Mouse (Mus musculus): ENCODE results near the gene Rhbdf2. TPM values are rescaled to one million over a fixed set of nuclear protein-coding genes. Genes with fewer than 3 reads are reported as not detected.

The Rhbdf2 gene
- polyA plus RNA-seq, 1 experiment from 2014 or later = 9.8 TPM

GRCm38 (mm10) chr11:116648213-116648921, 21.5 kb upstream of the Rhbdf2 start:
- H3K4me3 ChIP-seq (ENCODE audit: low read depth, low read length) = no peak overlapping the region
- no peak for TF ChIP-seq CTCF (IDR thresholded peaks at IDR 0.05; ENCODE audit: low read depth)
- no peaks in the 10 kb centered on the region for H3K36me3 ChIP-seq (ENCODE audit: insufficient read depth)
- no peak overlapping the region; the same call in 1 of the 2 replicates for H3K9ac ChIP-seq
- no peaks in the 10 kb centered on the region for H3K9me3 ChIP-seq (ENCODE audit: low read depth, low read length)
- peak; percentile 13; the same call in 1 of the 2 replicates for ATAC-seq (ENCODE audit: insufficient read depth)
- 36% methylated on average over 18 of the region's 18 CpGs for WGBS
- H3K4me2 ChIP-seq = peak overlapping the region; percentile 24; the same call in 1 of the 2 replicates
- peak; percentile 63 for DNase-seq
- peak overlapping the region; percentile 90 for H3K27ac ChIP-seq (ENCODE audit: low read depth)
- peaks cover 24% of the 10 kb centered on the region; the same call in 1 of the 2 replicates for H3K4me1 ChIP-seq (ENCODE audit: insufficient read depth)
- H3K27me3 ChIP-seq (ENCODE audit: insufficient read depth, low read length) = peaks cover 19% of the 10 kb centered on the region

GRCm38 (mm10) chr11:116647340-116647991, 20.6 kb upstream of the Rhbdf2 start:
- H3K27ac ChIP-seq (ENCODE audit: low read depth) = peak overlapping the region; percentile 82
- H3K4me1 ChIP-seq (ENCODE audit: insufficient read depth) = peaks cover 23% of the 10 kb centered on the region; the same call in 1 of the 2 replicates
- H3K4me3 ChIP-seq (ENCODE audit: low read depth, low read length) = no peak overlapping the region
- peak; percentile 43 for ATAC-seq (ENCODE audit: insufficient read depth)
- no peak overlapping the region for H3K9ac ChIP-seq
- no peaks in the 10 kb centered on the region for H3K9me3 ChIP-seq (ENCODE audit: low read depth, low read length)
- H3K27me3 ChIP-seq (ENCODE audit: insufficient read depth, low read length) = peaks cover 10% of the 10 kb centered on the region
- H3K36me3 ChIP-seq (ENCODE audit: insufficient read depth) = no peaks in the 10 kb centered on the region
- H3K4me2 ChIP-seq = no peak overlapping the region; the same call in 1 of the 2 replicates
- WGBS = 28% methylated on average over 11 of the region's 11 CpGs
- peak; percentile 72 for DNase-seq
- TF ChIP-seq CTCF (IDR thresholded peaks at IDR 0.05; ENCODE audit: low read depth) = peak; percentile 37

- H3K4me3 ChIP-seq (ENCODE audit: low read depth, low read length) = no peak overlapping the region
- no peak for DNase-seq
- 0 out of 2 replicates have a peak, but pooled peaks cover 4% of the 10 kb centered on the region for H3K27me3 ChIP-seq (ENCODE audit: insufficient read depth, low read length)
- H3K4me1 ChIP-seq (ENCODE audit: insufficient read depth) = peaks cover 23% of the 10 kb centered on the region; the same call in 1 of the 2 replicates
- H3K4me2 ChIP-seq = no peak overlapping the region
- no peak for ATAC-seq (ENCODE audit: insufficient read depth)
- TF ChIP-seq CTCF (IDR thresholded peaks at IDR 0.05; ENCODE audit: low read depth) = no peak
- H3K36me3 ChIP-seq (ENCODE audit: insufficient read depth) = no peaks in the 10 kb centered on the region
- WGBS = 84% methylated on average over 7 of the region's 7 CpGs
- H3K9ac ChIP-seq = no peak overlapping the region
- no peak overlapping the region; the same call in 1 of the 2 replicates for H3K27ac ChIP-seq (ENCODE audit: low read depth)
- no peaks in the 10 kb centered on the region for H3K9me3 ChIP-seq (ENCODE audit: low read depth, low read length)
Measured at GRCm38 (mm10) chr11:116646771-116647170, 20.0 kb upstream of the Rhbdf2 start.

GRCm38 (mm10) chr11:116646136-116646535, 19.3 kb upstream of the Rhbdf2 start:
- H3K9me3 ChIP-seq (ENCODE audit: low read depth, low read length) = no peaks in the 10 kb centered on the region
- peaks cover 23% of the 10 kb centered on the region; the same call in 1 of the 2 replicates for H3K4me1 ChIP-seq (ENCODE audit: insufficient read depth)
- H3K4me3 ChIP-seq (ENCODE audit: low read depth, low read length) = no peak overlapping the region
- ATAC-seq (ENCODE audit: insufficient read depth) = no peak
- TF ChIP-seq CTCF (IDR thresholded peaks at IDR 0.05; ENCODE audit: low read depth) = no peak
- no peak overlapping the region for H3K27ac ChIP-seq (ENCODE audit: low read depth)
- no peaks in the 10 kb centered on the region for H3K27me3 ChIP-seq (ENCODE audit: insufficient read depth, low read length)
- 60% methylated on average over 11 of the region's 11 CpGs for WGBS
- no peak overlapping the region for H3K4me2 ChIP-seq
- no peak for DNase-seq
- H3K9ac ChIP-seq = no peak overlapping the region
- H3K36me3 ChIP-seq (ENCODE audit: insufficient read depth) = no peaks in the 10 kb centered on the region

GRCm38 (mm10) chr11:116645446-116646110, 18.8 kb upstream of the Rhbdf2 start:
- no peaks in the 10 kb centered on the region for H3K9me3 ChIP-seq (ENCODE audit: low read depth, low read length)
- H3K9ac ChIP-seq = no peak overlapping the region
- WGBS = 53% methylated on average over 8 of the region's 8 CpGs
- no peak for ATAC-seq (ENCODE audit: insufficient read depth)
- H3K4me2 ChIP-seq = no peak overlapping the region
- H3K36me3 ChIP-seq (ENCODE audit: insufficient read depth) = no peaks in the 10 kb centered on the region
- no peak for DNase-seq
- peaks cover 23% of the 10 kb centered on the region; the same call in 1 of the 2 replicates for H3K4me1 ChIP-seq (ENCODE audit: insufficient read depth)
- no peak for TF ChIP-seq CTCF (IDR thresholded peaks at IDR 0.05; ENCODE audit: low read depth)
- no peak overlapping the region for H3K4me3 ChIP-seq (ENCODE audit: low read depth, low read length)
- no peak overlapping the region for H3K27ac ChIP-seq (ENCODE audit: low read depth)
- H3K27me3 ChIP-seq (ENCODE audit: insufficient read depth, low read length) = no peaks in the 10 kb centered on the region

GRCm38 (mm10) chr11:116644225-116645112, 17.6 kb upstream of the Rhbdf2 start:
- H3K9me3 ChIP-seq (ENCODE audit: low read depth, low read length) = no peaks in the 10 kb centered on the region
- TF ChIP-seq CTCF (IDR thresholded peaks at IDR 0.05; ENCODE audit: low read depth) = no peak
- H3K36me3 ChIP-seq (ENCODE audit: insufficient read depth) = no peaks in the 10 kb centered on the region
- WGBS = 39% methylated on average over 21 of the region's 21 CpGs
- no peak overlapping the region for H3K9ac ChIP-seq
- no peak overlapping the region for H3K4me3 ChIP-seq (ENCODE audit: low read depth, low read length)
- ATAC-seq (ENCODE audit: insufficient read depth) (no peak), DNase-seq (peak; percentile 36)
- peaks cover 23% of the 10 kb centered on the region; the same call in 1 of the 2 replicates for H3K4me1 ChIP-seq (ENCODE audit: insufficient read depth)
- no peaks in the 10 kb centered on the region for H3K27me3 ChIP-seq (ENCODE audit: insufficient read depth, low read length)
- 0 out of 2 replicates have a peak overlapping the region, but pooled peaks have one; percentile 2 for H3K27ac ChIP-seq (ENCODE audit: low read depth)
- peak overlapping the region; percentile 48; the same call in 1 of the 2 replicates for H3K4me2 ChIP-seq

All from lung, embryonic 14.5 days (tissue).